Mouse (Mus musculus): Measurements from ENCODE around the gene Cox18. TPM values are rescaled to one million over a fixed set of nuclear protein-coding genes. Genes with fewer than 3 reads are reported as not detected.

The Cox18 gene
- polyA plus RNA-seq, 1 experiment: 31.1 TPM

- Histone ChIP-seq H3K36me3 (ENCODE audit: control insufficient read depth, insufficient read depth) (no peaks in the 10 kb centered on the region), H3K79me3 (ENCODE audit: low read depth) (no peaks in the 10 kb centered on the region), H3K79me2 (ENCODE audit: control insufficient read depth, insufficient read depth) (no peaks in the 10 kb centered on the region), H3ac (ENCODE audit: control insufficient read depth, insufficient read length, low read depth) (no peak overlapping the region), H3K4me3 (ENCODE audit: insufficient read depth, poor library complexity, severe bottlenecking) (no peak overlapping the region), H3K27me3 (ENCODE audit: control insufficient read depth, insufficient read depth, insufficient read length) (peaks cover 4% of the 10 kb centered on the region)
- TF ChIP-seq MYOD1 (IDR thresholded peaks at IDR 0.05; ENCODE audit: control insufficient read depth, insufficient read length, low read depth) (no peak), MYOG (IDR thresholded peaks at IDR 0.05; ENCODE audit: control insufficient read depth, extremely low read depth, insufficient read length) (no peak)
Observed at GRCm38 (mm10) chr5:90202447-90203117, 21.2 kb downstream of the Cox18 start.

- no peak overlapping the region for H3ac ChIP-seq (ENCODE audit: control insufficient read depth, insufficient read length, low read depth)
- no peaks in the 10 kb centered on the region for H3K36me3 ChIP-seq (ENCODE audit: control insufficient read depth, insufficient read depth)
- TF ChIP-seq MAX (IDR thresholded peaks at IDR 0.05) (no peak), FOSL1 (IDR thresholded peaks at IDR 0.05; ENCODE audit: insufficient read depth, low read length, poor library complexity, severe bottlenecking) (no peak), MYOD1 (IDR thresholded peaks at IDR 0.05; ENCODE audit: control insufficient read depth, insufficient read length, low read depth) (no peak), CEBPB (IDR thresholded peaks at IDR 0.05; ENCODE audit: low read depth) (no peak), CTCF (IDR thresholded peaks at IDR 0.05; ENCODE audit: control insufficient read depth, insufficient read depth, insufficient read length) (no peak), USF1 (IDR thresholded peaks at IDR 0.05; ENCODE audit: low read depth) (no peak), MYOG (IDR thresholded peaks at IDR 0.05; ENCODE audit: control insufficient read depth, extremely low read depth, insufficient read length) (no peak)
- peaks cover 4% of the 10 kb centered on the region for H3K27me3 ChIP-seq (ENCODE audit: control insufficient read depth, insufficient read depth, insufficient read length)
- no peaks in the 10 kb centered on the region for H3K79me2 ChIP-seq (ENCODE audit: control insufficient read depth, insufficient read depth)
- no peaks in the 10 kb centered on the region for H3K79me3 ChIP-seq (ENCODE audit: low read depth)
- no peak overlapping the region for H3K4me3 ChIP-seq (ENCODE audit: insufficient read depth, poor library complexity, severe bottlenecking)
Observed at GRCm38 (mm10) chr5:90199922-90200632, 23.7 kb downstream of the Cox18 start.

GRCm38 (mm10) chr5:90194831-90195230, 29.0 kb downstream of the Cox18 start:
- Histone ChIP-seq H3K79me2 (ENCODE audit: control insufficient read depth, insufficient read depth) (no peaks in the 10 kb centered on the region), H3K27me3 (ENCODE audit: control insufficient read depth, insufficient read depth, insufficient read length) (no peaks in the 10 kb centered on the region), H3K79me3 (ENCODE audit: low read depth) (no peaks in the 10 kb centered on the region), H3ac (ENCODE audit: control insufficient read depth, insufficient read length, low read depth) (no peak overlapping the region), H3K4me3 (ENCODE audit: insufficient read depth, poor library complexity, severe bottlenecking) (no peak overlapping the region), H3K36me3 (ENCODE audit: control insufficient read depth, insufficient read depth) (no peaks in the 10 kb centered on the region)
- TF ChIP-seq CTCF (IDR thresholded peaks at IDR 0.05; ENCODE audit: control insufficient read depth, insufficient read depth, insufficient read length) (peak; percentile 15), MYOG (IDR thresholded peaks at IDR 0.05; ENCODE audit: control insufficient read depth, extremely low read depth, insufficient read length) (no peak)

GRCm38 (mm10) chr5:90182782-90183181, 41.0 kb downstream of the Cox18 start:
- H3K36me3 ChIP-seq (ENCODE audit: control insufficient read depth, insufficient read depth): no peaks in the 10 kb centered on the region

GRCm38 (mm10) chr5:90179094-90179493, 44.7 kb downstream of the Cox18 start:
- no peaks in the 10 kb centered on the region for H3K36me3 ChIP-seq (ENCODE audit: control insufficient read depth, insufficient read depth)

More at GRCm38 (mm10) chr5:90182782-90183181, 41.0 kb downstream of the Cox18 start:
- Histone ChIP-seq H3ac (ENCODE audit: control insufficient read depth, insufficient read length, low read depth) (no peak overlapping the region), H3K79me2 (ENCODE audit: control insufficient read depth, insufficient read depth) (no peaks in the 10 kb centered on the region), H3K27me3 (ENCODE audit: control insufficient read depth, insufficient read depth, insufficient read length) (no peaks in the 10 kb centered on the region), H3K4me3 (ENCODE audit: insufficient read depth, poor library complexity, severe bottlenecking) (no peak overlapping the region), H3K79me3 (ENCODE audit: low read depth) (no peaks in the 10 kb centered on the region)
- TF ChIP-seq MAX (IDR thresholded peaks at IDR 0.05) (no peak), USF1 (IDR thresholded peaks at IDR 0.05; ENCODE audit: low read depth) (no peak), FOSL1 (IDR thresholded peaks at IDR 0.05; ENCODE audit: insufficient read depth, low read length, poor library complexity, severe bottlenecking) (no peak), MYOD1 (IDR thresholded peaks at IDR 0.05; ENCODE audit: control insufficient read depth, insufficient read length, low read depth) (no peak), CEBPB (IDR thresholded peaks at IDR 0.05; ENCODE audit: low read depth) (no peak), CTCF (IDR thresholded peaks at IDR 0.05; ENCODE audit: control insufficient read depth, insufficient read depth, insufficient read length) (no peak), MYOG (IDR thresholded peaks at IDR 0.05; ENCODE audit: control insufficient read depth, extremely low read depth, insufficient read length) (no peak)

More at GRCm38 (mm10) chr5:90179094-90179493, 44.7 kb downstream of the Cox18 start:
- no peak for TF ChIP-seq MAX (IDR thresholded peaks at IDR 0.05)
- TF ChIP-seq FOSL1 (IDR thresholded peaks at IDR 0.05; ENCODE audit: insufficient read depth, low read length, poor library complexity, severe bottlenecking): no peak
- no peak for TF ChIP-seq CEBPB (IDR thresholded peaks at IDR 0.05; ENCODE audit: low read depth)
- TF ChIP-seq MYOD1 (IDR thresholded peaks at IDR 0.05; ENCODE audit: control insufficient read depth, insufficient read length, low read depth): no peak
- no peak for TF ChIP-seq MYOG (IDR thresholded peaks at IDR 0.05; ENCODE audit: control insufficient read depth, extremely low read depth, insufficient read length)
- no peak for TF ChIP-seq CTCF (IDR thresholded peaks at IDR 0.05; ENCODE audit: control insufficient read depth, insufficient read depth, insufficient read length)
- no peak for TF ChIP-seq USF1 (IDR thresholded peaks at IDR 0.05; ENCODE audit: low read depth)
- Histone ChIP-seq H3ac (ENCODE audit: control insufficient read depth, insufficient read length, low read depth) (no peak overlapping the region), H3K27me3 (ENCODE audit: control insufficient read depth, insufficient read depth, insufficient read length) (no peaks in the 10 kb centered on the region), H3K79me2 (ENCODE audit: control insufficient read depth, insufficient read depth) (no peaks in the 10 kb centered on the region), H3K79me3 (ENCODE audit: low read depth) (no peaks in the 10 kb centered on the region), H3K4me3 (ENCODE audit: insufficient read depth, poor library complexity, severe bottlenecking) (no peak overlapping the region)
